ENCODE assay signal across 9 mouse cellular contexts in the genomic region with DNA sequence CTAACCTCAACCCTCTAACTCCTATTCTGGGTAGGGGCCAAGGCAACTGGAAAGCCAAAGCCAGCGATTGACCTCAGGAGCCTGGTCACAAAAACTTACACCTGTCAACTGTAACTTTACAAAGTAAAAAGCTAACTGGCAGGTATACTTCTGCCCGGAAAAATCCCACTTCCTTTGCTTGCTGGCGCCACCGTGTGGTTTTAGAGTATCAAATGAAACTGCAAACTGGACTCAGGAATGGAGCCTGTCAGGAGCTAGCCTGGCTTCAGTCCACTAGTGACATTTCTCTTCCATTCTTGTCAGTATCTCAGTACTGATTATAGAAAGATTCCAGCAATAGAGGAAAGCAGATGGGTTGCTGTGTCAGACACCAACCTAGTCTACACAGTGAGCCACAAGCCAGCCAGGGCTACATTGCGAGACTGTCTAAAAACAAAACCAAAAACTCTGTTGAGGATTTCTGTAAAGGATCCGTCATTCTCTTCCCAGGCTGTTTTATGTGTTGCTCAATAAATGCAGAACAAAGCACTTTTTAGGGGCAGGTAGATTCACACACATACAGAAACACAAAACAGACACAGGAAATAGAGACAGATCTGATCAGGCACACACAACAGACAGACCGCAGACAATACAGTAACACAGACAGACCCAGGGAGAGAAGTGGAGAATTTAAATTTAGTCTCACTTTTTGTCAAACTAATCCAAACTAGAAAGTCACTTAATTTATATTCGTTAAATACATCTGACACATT. TPM values are rescaled to one million over a fixed set of nuclear protein-coding genes. Genes with fewer than 3 reads are reported as not detected.
DNase-seq lines count a peak whose midpoint lies in the region; ATAC-seq and TF ChIP-seq lines count a peak whose summit lies in the region.
"Had no signal": no experiment of that assay in that cellular context is flagged by ENCODE, and none has a peak within 500 bp of the region (broad histone marks: within the 10 kb centered on the region; RNA-seq: fewer than 3 reads in every experiment).

No protein-coding gene starts in this region.

- TF ChIP-seq EP300 in heart, postnatal 0 days (IDR thresholded peaks at IDR 0.05; ENCODE audit: low read depth) = no peak

- 31% methylated on average over 8 of the region's 8 CpGs for WGBS in forebrain, embryonic 11.5 days
- 36% methylated on average over 8 of the region's 8 CpGs for WGBS in forebrain, embryonic 12.5 days
- 32% methylated on average over 8 of the region's 8 CpGs for WGBS in heart, postnatal 0 days

- H3K9ac ChIP-seq in forebrain, embryonic 11.5 days (ENCODE audit: low read length) = no peak overlapping the region
- no peak overlapping the region for H3K9ac ChIP-seq in forebrain, embryonic 12.5 days
- no peak overlapping the region for H3K9ac ChIP-seq in heart, postnatal 0 days (replicated peaks; ENCODE audit: low read depth, low read length)
- H3K9ac ChIP-seq: liver, embryonic 15.5 days had no signal

- no peak overlapping the region for H3K4me2 ChIP-seq in forebrain, embryonic 11.5 days (ENCODE audit: low read depth, low read length, severe bottlenecking)
- no peak overlapping the region for H3K4me2 ChIP-seq in forebrain, embryonic 12.5 days
- peak overlapping the region; percentile 41; the same call in 1 of the 2 replicates for H3K4me2 ChIP-seq in heart, postnatal 0 days (ENCODE audit: low read depth, low read length)
- H3K4me2 ChIP-seq: liver, embryonic 15.5 days had no signal

- no peak overlapping the region for H3K4me3 ChIP-seq in forebrain, embryonic 11.5 days (ENCODE audit: low read depth, low read length)
- no peak overlapping the region for H3K4me3 ChIP-seq in forebrain, embryonic 12.5 days (replicated peaks)
- no peak overlapping the region for H3K4me3 ChIP-seq in heart, postnatal 0 days (ENCODE audit: low read depth, low read length)
- H3K4me3 ChIP-seq in megakaryocyte, embryonic 14.5 days (replicated peaks) = peak overlapping the region; percentile 85
- H3K4me3 ChIP-seq: liver, embryonic 15.5 days had no signal

- peak; percentile 72 for TF ChIP-seq CTCF in heart, postnatal 0 days (IDR thresholded peaks at IDR 0.05; ENCODE audit: low read depth)

- H3K36me3 ChIP-seq in forebrain, embryonic 11.5 days (ENCODE audit: control insufficient read depth, insufficient read depth, low read length) = no peaks in the 10 kb centered on the region
- H3K36me3 ChIP-seq in forebrain, embryonic 12.5 days (replicated peaks) = no peaks in the 10 kb centered on the region
- no peaks in the 10 kb centered on the region for H3K36me3 ChIP-seq in heart, postnatal 0 days (replicated peaks; ENCODE audit: control insufficient read depth, insufficient read depth, low read length)
- no peaks in the 10 kb centered on the region for H3K36me3 ChIP-seq in megakaryocyte, embryonic 14.5 days (replicated peaks; ENCODE audit: low read length)
- H3K36me3 ChIP-seq: liver, embryonic 15.5 days had no signal

- H3K9me3 ChIP-seq in forebrain, embryonic 11.5 days (ENCODE audit: control insufficient read depth, low read length) = no peaks in the 10 kb centered on the region
- H3K9me3 ChIP-seq in forebrain, embryonic 12.5 days = no peaks in the 10 kb centered on the region
- no peaks in the 10 kb centered on the region for H3K9me3 ChIP-seq in heart, postnatal 0 days (replicated peaks; ENCODE audit: control insufficient read depth, low read length)
- H3K9me3 ChIP-seq in megakaryocyte, embryonic 14.5 days = no peaks in the 10 kb centered on the region
- H3K9me3 ChIP-seq: liver, embryonic 15.5 days had no signal

- no peaks in the 10 kb centered on the region for H3K4me1 ChIP-seq in forebrain, embryonic 11.5 days (replicated peaks; ENCODE audit: control insufficient read depth, insufficient read depth, low read length)
- no peaks in the 10 kb centered on the region for H3K4me1 ChIP-seq in forebrain, embryonic 12.5 days
- H3K4me1 ChIP-seq in heart, postnatal 0 days (ENCODE audit: control insufficient read depth, insufficient read depth) = no peaks in the 10 kb centered on the region
- peaks cover 16% of the 10 kb centered on the region for H3K4me1 ChIP-seq in megakaryocyte, embryonic 14.5 days
- H3K4me1 ChIP-seq: liver, embryonic 15.5 days had no signal

- DNase-seq in forebrain, embryonic 11.5 days (ENCODE audit: low spot score) = peak; percentile 63
- DNase-seq in adrenal gland, adult (ENCODE audit: inconsistent age in 2 of 2, low spot score in 1 of 2) = peak; percentile 50 to 87
- peak; percentile 76 for DNase-seq in embryo, embryonic 10 days (ENCODE audit: low spot score)
- peak; percentile 67 for DNase-seq in heart, postnatal 0 days (ENCODE audit: low spot score)
- peak; percentile 37 to 57 for DNase-seq in layer of hippocampus, postnatal 14 days (ENCODE audit: low spot score in 2 of 2)
- DNase-seq in spleen, adult 18-20 months = peak; percentile 22 to 72

- H3K27me3 ChIP-seq in forebrain, embryonic 11.5 days (ENCODE audit: control insufficient read depth, insufficient read depth, low read length) = no peaks in the 10 kb centered on the region
- H3K27me3 ChIP-seq in forebrain, embryonic 12.5 days = peaks cover 20% of the 10 kb centered on the region
- H3K27me3 ChIP-seq in heart, postnatal 0 days (ENCODE audit: control insufficient read depth, insufficient read depth, low read length) = no peaks in the 10 kb centered on the region
- H3K27me3 ChIP-seq in megakaryocyte, embryonic 14.5 days (replicated peaks) = peaks cover 4% of the 10 kb centered on the region

- no peak overlapping the region for H3K27ac ChIP-seq in forebrain, embryonic 11.5 days (ENCODE audit: low read depth, low read length)
- H3K27ac ChIP-seq in forebrain, embryonic 12.5 days = no peak overlapping the region
- H3K27ac ChIP-seq in heart, postnatal 0 days (ENCODE audit: low read depth) = no peak overlapping the region
- H3K27ac ChIP-seq: liver, embryonic 15.5 days had no signal

- no peak for ATAC-seq in forebrain, embryonic 11.5 days (replicated peaks; ENCODE audit: low FRiP score)
- ATAC-seq in forebrain, embryonic 12.5 days (ENCODE audit: low FRiP score) = no peak
- 0 out of 2 replicates have a peak, but pooled peaks have one; percentile 39 for ATAC-seq in heart, postnatal 0 days (ENCODE audit: insufficient read depth, low read depth)

RNA-seq across cellular contexts. Expression of a gene that starts 5.5 kb away (rescaled TPM):
- 88.9 and 93.1 TPM in 2 replicates for polyA plus RNA-seq in forebrain, embryonic 11.5 days (2014; fragmentation: Nextera tagmentation; extraction: Ambion mirVana)
- 90.5 and 92.3 TPM in 2 replicates for polyA plus RNA-seq in forebrain, embryonic 12.5 days (2016; fragmentation: Nextera tagmentation; extraction: Ambion mirVana)
- 45.1 and 96.4 TPM in 2 replicates for total RNA-seq in heart, postnatal 0 days (2014; rRNA removed; ENCODE audit: low replicate concordance)
- polyA plus RNA-seq in heart, postnatal 0 days (2015; fragmentation: Nextera tagmentation; extraction: Ambion mirVana) = 90.2 and 95.3 TPM in 2 replicates
- total RNA-seq in layer of hippocampus, postnatal 14 days (2021) = 10 to 100 TPM; 42.1 to 45.4 TPM
- 3.2 TPM in 1 of 2 replicates, not detected in the other for polyA plus RNA-seq in megakaryocyte, embryonic 14.5 days (2012; ENCODE audit: insufficient read depth, low replicate concordance)

RNA-seq across cellular contexts. Expression of a gene that starts 6.9 kb away (rescaled TPM):
- polyA plus RNA-seq in forebrain, embryonic 11.5 days (2014; fragmentation: Nextera tagmentation; extraction: Ambion mirVana) = not detected in 2 replicates
- not detected in 2 replicates for polyA plus RNA-seq in forebrain, embryonic 12.5 days (2016; fragmentation: Nextera tagmentation; extraction: Ambion mirVana)
- total RNA-seq in heart, postnatal 0 days (2014; rRNA removed; ENCODE audit: low replicate concordance) = not detected in 2 replicates
- 0.04 TPM in 2 replicates for polyA plus RNA-seq in heart, postnatal 0 days (2015; fragmentation: Nextera tagmentation; extraction: Ambion mirVana)
- total RNA-seq in layer of hippocampus, postnatal 14 days (2021) = not detected
- 0.45 TPM in 1 of 2 replicates, not detected in the other for polyA plus RNA-seq in megakaryocyte, embryonic 14.5 days (2012; ENCODE audit: insufficient read depth, low replicate concordance)
- polyA plus RNA-seq: liver, embryonic 15.5 days had no signal

RNA-seq across cellular contexts. Expression of a gene that starts 59.8 kb away (rescaled TPM):
- 34.2 and 36.3 TPM in 2 replicates for polyA plus RNA-seq in forebrain, embryonic 11.5 days (2014; fragmentation: Nextera tagmentation; extraction: Ambion mirVana)
- 30.1 and 32.7 TPM in 2 replicates for polyA plus RNA-seq in forebrain, embryonic 12.5 days (2016; fragmentation: Nextera tagmentation; extraction: Ambion mirVana)
- total RNA-seq in heart, postnatal 0 days (2014; rRNA removed; ENCODE audit: low replicate concordance) = 8.6 and 22.2 TPM in 2 replicates
- polyA plus RNA-seq in heart, postnatal 0 days (2015; fragmentation: Nextera tagmentation; extraction: Ambion mirVana) = 77.0 and 79.3 TPM in 2 replicates
- 10 to 100 TPM; 34.3 to 45.2 TPM for total RNA-seq in layer of hippocampus, postnatal 14 days (2021)
- polyA plus RNA-seq in megakaryocyte, embryonic 14.5 days (2012; ENCODE audit: insufficient read depth, low replicate concordance) = 0.82 TPM in 1 of 2 replicates, not detected in the other

Comparison
In these comparisons a context has a peak if more than half of its experiments do, and no peak if none do; other contexts are left out.
1. RNA of a gene that starts 5.5 kb away (polyA plus RNA-seq): 90.5 to 92.3 TPM in forebrain, embryonic 12.5 days, 90.2 to 95.3 TPM in heart, postnatal 0 days and 88.9 to 93.1 TPM in forebrain, embryonic 11.5 days; 3.2 TPM in megakaryocyte, embryonic 14.5 days; every median in the first group is over 10 times any median in the second.
2. RNA of a gene that starts 59.8 kb away (polyA plus RNA-seq): 77.0 to 79.3 TPM in heart, postnatal 0 days, 34.2 to 36.3 TPM in forebrain, embryonic 11.5 days and 30.1 to 32.7 TPM in forebrain, embryonic 12.5 days; 0.82 TPM in megakaryocyte, embryonic 14.5 days; every median in the first group is over 10 times any median in the second.
3. Peak in every context shown above with its lines, with median percentiles within 50 percentile points of each other: DNase-seq.